Mouse (Mus musculus): ENCODE data around the gene Trim34b.
"Not testable (repeated sequence)": the region's sequence is repeated elsewhere in the genome, so short reads cannot be mapped to it uniquely, and the experiment has no call there.

Gene Trim34b

DNA sequence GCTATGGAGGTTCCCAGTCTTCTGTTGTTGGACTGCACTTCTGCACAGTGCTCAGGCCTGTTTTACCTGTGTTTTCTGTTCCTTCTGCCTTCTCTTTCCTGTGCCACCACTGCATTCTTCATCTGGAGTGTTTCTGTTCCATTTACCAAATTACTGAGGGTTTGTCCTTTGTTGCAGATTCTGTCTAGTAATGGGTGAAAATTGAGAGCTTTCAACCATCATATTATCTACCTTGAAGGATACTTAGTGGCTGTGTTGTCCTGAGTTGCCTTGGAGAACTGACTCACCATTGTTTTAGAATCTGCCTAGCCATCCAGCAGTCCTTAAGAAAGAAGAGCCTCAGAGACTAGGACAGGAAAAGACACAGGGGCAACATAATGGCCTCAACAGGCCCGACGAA, at the start of gene Trim34b:
TSS of gene Trim34b (plus strand) at position 301 of the 400 bp plus-strand sequence.
- not testable (repeated sequence) for DNase-seq (ENCODE audit: low read depth, low spot score)

- not testable (repeated sequence) for DNase-seq (ENCODE audit: low read depth, low spot score)
These were observed 41.5 kb upstream of the Trim34b start, which contains the start of gene Trim5 for GRCm38 (mm10) chr7:104287576-104288443. Trim5 (minus strand) TSS chr7:104288094.

- DNase-seq (ENCODE audit: low read depth, low spot score): no peak
These were observed 38.6 kb upstream of the Trim34b start for GRCm38 (mm10) chr7:104290641-104291040.

- no peak for DNase-seq (ENCODE audit: low read depth, low spot score)
These were observed 37.5 kb upstream of the Trim34b start for GRCm38 (mm10) chr7:104291638-104292400.

- no peak for DNase-seq (ENCODE audit: low read depth, low spot score)
These were observed 14.4 kb upstream of the Trim34b start for GRCm38 (mm10) chr7:104314796-104315353.

DNA sequence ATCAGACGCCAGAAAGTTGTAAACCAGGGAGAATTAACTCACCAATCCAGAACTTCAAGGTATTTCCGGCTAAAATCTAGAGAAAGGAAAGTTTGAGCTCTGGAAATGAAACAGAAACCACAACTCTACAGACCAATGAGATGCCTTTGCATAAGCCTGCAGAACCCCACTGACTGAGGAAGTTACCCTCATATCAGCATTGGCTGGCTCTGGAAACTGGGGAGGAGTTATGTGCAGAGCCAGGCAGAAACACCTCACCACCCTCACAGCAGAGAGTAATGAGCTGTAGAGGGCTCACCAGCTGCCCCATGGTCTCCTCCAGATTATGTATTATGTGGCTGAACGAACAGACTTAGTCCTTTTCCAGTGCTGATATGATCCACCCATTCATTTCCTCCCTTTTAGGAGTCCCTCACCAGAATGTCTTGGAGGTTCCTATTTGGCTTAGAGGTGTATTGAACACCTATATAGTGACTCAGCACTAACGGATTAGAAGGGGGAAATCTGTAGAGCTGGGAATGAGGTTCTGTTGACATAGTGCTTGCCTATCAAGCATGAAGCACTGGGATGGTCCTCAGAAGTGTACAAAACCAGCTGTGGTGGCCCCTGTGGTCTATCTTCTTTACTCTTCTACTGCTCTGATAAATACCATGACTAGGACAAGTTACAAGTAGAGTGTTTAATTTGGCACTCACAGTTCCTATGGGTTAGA, 13.7 kb upstream of the Trim34b start, which contains the start of gene Trim12a:
TSS of gene Trim12a (minus strand) at position 98 of the 712 bp plus-strand sequence.
- not testable (repeated sequence) for DNase-seq (ENCODE audit: low read depth, low spot score)

- DNase-seq (ENCODE audit: low read depth, low spot score): no peak
These were observed 7.2 kb upstream of the Trim34b start for GRCm38 (mm10) chr7:104322028-104322427.

GRCm38 (mm10) chr7:104335547-104335946, 6.3 kb downstream of the Trim34b start:
- DNase-seq (ENCODE audit: low read depth, low spot score): not testable (repeated sequence)

- DNase-seq (ENCODE audit: low read depth, low spot score): not testable (repeated sequence)
These were observed 11.5 kb downstream of the Trim34b start for GRCm38 (mm10) chr7:104340744-104341143.

GRCm38 (mm10) chr7:104348043-104348442, 18.8 kb downstream of the Trim34b start:
- DNase-seq (ENCODE audit: low read depth, low spot score): not testable (repeated sequence)

GRCm38 (mm10) chr7:104352717-104353599, 23.7 kb downstream of the Trim34b start, which contains the start of gene Trim12c:
Trim12c (minus strand) TSS chr7:104353362.
- DNase-seq (ENCODE audit: low read depth, low spot score): peak; percentile 83

DNA sequence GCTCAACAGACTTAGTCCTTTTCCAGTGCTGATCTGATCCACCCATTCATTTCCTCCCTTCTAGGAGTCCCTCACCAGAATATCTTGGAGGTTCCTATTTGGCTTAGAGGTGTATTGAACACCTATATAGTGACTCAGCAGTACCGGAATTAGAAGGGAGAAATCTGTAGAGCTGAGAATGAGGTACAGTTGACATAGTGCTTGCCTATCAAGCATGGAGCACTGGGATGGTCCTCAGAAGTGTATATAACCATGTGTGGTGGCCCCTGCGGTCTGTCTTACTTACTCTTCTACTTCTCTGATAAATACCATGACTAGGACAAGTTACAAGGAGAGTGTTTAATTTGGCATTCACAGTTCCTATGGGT, 24.3 kb downstream of the Trim34b start:
- DNase-seq (ENCODE audit: low read depth, low spot score): no peak

- no peak for DNase-seq (ENCODE audit: low read depth, low spot score)
These were observed 37.1 kb downstream of the Trim34b start for GRCm38 (mm10) chr7:104366339-104366738.

DNA sequence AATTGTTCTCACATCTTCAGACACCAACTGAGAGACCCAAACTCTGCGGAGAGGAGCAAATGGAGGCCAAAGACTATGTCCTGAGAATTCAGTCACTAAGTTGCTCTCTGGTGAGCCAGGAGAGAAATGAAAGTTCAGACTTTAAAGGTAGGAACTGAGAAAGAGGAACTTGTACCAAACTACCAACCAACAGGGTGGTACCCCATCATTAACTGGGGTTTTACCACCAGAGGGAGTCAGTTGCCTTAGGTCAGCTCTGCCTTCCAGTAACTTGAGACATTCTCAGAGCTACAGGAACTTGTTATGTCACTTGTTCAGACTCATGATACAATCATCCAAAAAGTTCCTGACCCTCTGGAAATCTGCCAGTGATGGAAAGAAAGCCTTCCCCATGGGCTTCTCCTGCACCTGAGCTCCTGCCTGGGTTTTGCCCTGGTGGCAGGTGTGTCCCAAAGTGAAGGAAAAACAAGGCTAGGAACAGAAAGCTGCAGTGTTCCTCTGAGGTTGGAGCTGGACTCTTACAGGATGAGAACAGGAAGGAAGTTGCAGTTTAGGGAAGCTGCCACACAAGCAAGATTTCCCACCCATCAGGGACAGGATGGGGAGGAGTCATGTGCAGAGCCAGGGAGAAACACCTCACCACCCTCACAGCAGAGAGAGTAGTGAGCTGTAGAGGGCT, 40.6 kb downstream of the Trim34b start, which contains the start of gene Trim30b:
TSS of gene Trim30b (minus strand) at position 149 of the 679 bp plus-strand sequence.
- DNase-seq (ENCODE audit: low read depth, low spot score): no peak
